Mouse (Mus musculus) bone marrow macrophage, adult 2 months (primary cell): ENCODE data around the gene Pcbp3. TPM values are rescaled to one million over a fixed set of nuclear protein-coding genes. Genes with fewer than 3 reads are reported as not detected.

ENCODE experiments used
- H3K27ac ChIP-seq: 2 replicates; pipeline ENCODE4 v1.5.1; 2012; ENCODE audit warnings: low read depth, low read length; ENCODE audit not compliant: insufficient read depth
- H3K4me1 ChIP-seq: 2 replicates; pipeline ENCODE4 v1.6.1; 2012; ENCODE audit warnings: low read length; ENCODE audit not compliant: control insufficient read depth, insufficient read depth
- H3K4me3 ChIP-seq: 2 replicates; pipeline ENCODE4 v1.5.1; 2012; ENCODE audit warnings: mild to moderate bottlenecking, low read length, moderate library complexity; ENCODE audit not compliant: insufficient read depth
- CTCF ChIP-seq: IDR thresholded peaks from 2 replicates; pipeline ENCODE4 v1.5.1; 2012; ENCODE audit warnings: low read depth, mild to moderate bottlenecking, low read length, moderate library complexity
- POLR2A ChIP-seq: IDR thresholded peaks from 2 replicates; pipeline ENCODE4 v1.6.1; 2012; ENCODE audit warnings: mild to moderate bottlenecking, low read depth, low read length, borderline replicate concordance
- polyA plus RNA-seq: library from polyadenylated mRNA; stranded (reverse); fragments of >200 nt; gene quantifications from 2 replicates; pipeline ENCODE4 v1.2.4, GENCODE M21; 2012; ENCODE audit not compliant: missing spikeins, insufficient read depth, insufficient read length

Gene Pcbp3
- polyA plus RNA-seq, 1 experiment = 6.1 TPM

DNA sequence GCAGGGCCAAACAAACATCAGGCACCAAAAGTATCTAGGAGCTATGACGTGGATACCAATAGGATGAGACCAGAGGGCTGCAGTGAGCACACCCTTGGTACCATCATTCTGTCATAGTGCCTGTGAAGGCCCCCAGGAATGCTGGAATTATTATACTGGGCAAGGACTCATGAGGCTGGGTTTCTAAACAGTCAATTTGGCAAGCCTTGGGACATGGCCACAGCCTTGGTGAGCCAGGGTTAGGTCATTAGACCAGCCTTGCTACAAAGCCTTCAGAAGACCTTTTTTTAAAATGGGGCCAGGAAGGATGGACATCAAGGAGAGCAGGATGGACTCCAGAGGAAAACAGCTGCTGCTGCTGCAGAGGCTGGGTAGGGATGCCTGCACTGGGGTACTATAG is 128.8 kb downstream of the Pcbp3 start:
- Histone ChIP-seq H3K27ac (no peak overlapping the region), H3K4me1 (no peaks in the 10 kb centered on the region), H3K4me3 (no peak overlapping the region)
- TF ChIP-seq POLR2A (no peak), CTCF (no peak)

DNA sequence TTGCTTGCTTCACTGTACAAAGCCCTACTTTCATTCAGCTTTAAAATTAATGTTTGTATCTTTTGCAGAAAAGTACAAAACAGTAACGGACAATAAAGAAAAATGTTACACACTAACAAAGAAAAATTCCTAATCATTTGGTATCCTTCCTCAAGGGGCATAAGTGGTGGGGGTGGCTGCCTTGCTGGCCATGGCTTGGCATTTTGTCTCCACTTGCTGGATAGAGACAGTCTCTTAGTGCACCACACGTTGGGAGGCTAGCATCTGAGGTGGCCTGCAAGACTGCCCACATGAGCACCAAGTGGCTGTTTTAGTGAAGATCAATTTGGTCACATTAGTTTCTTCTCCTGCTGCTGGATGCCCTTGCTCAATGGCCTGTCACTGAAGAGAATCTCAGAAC is 129.8 kb downstream of the Pcbp3 start:
- TF ChIP-seq POLR2A = no peak
- TF ChIP-seq CTCF = no peak
- H3K4me1 ChIP-seq = no peaks in the 10 kb centered on the region

GRCm38 (mm10) chr10:76831151-76831550 is 130.5 kb downstream of the Pcbp3 start:
- H3K27ac ChIP-seq = no peak overlapping the region
- H3K4me1 ChIP-seq = no peaks in the 10 kb centered on the region
- TF ChIP-seq POLR2A (no peak), CTCF (no peak)
- H3K4me3 ChIP-seq = no peak overlapping the region

More for the DNA sequence above, 129.8 kb downstream of the Pcbp3 start:
- Histone ChIP-seq H3K27ac (no peak overlapping the region), H3K4me3 (no peak overlapping the region)

GRCm38 (mm10) chr10:76828936-76829335 is 132.8 kb downstream of the Pcbp3 start:
- Histone ChIP-seq H3K27ac (no peak overlapping the region), H3K4me1 (no peaks in the 10 kb centered on the region), H3K4me3 (no peak overlapping the region)
- TF ChIP-seq CTCF (no peak), POLR2A (no peak)

- Histone ChIP-seq H3K27ac (no peak overlapping the region), H3K4me3 (no peak overlapping the region), H3K4me1 (no peaks in the 10 kb centered on the region)
- TF ChIP-seq CTCF = no peak
Measured at GRCm38 (mm10) chr10:76822698-76823097, 139.0 kb downstream of the Pcbp3 start.

GRCm38 (mm10) chr10:76819321-76819720 is 142.4 kb downstream of the Pcbp3 start:
- Histone ChIP-seq H3K4me3 (no peak overlapping the region), H3K27ac (no peak overlapping the region), H3K4me1 (no peaks in the 10 kb centered on the region)
- TF ChIP-seq CTCF (no peak), POLR2A (no peak)

DNA sequence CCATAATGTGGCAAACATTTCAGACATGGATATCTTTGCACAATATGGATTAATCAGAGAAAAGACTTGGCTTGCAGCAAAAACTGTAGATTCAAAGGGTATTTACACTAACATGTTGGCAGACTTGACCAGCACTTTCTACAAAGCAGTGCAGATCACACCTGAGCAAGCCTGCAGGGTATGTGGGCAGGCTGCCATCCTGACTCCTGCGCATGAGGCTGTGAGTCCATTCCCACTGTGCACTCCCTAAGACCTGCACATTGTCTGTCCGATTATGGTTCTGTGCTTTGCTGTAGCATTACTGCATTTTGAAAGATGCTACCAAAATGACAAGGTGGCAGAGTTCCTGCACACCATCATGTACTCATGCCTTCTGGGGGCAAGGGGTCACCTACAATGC is 143.3 kb downstream of the Pcbp3 start:
- no peak overlapping the region for H3K27ac ChIP-seq
- TF ChIP-seq POLR2A (no peak), CTCF (no peak)

GRCm38 (mm10) chr10:76816930-76817329 is 144.8 kb downstream of the Pcbp3 start:
- H3K4me1 ChIP-seq = no peaks in the 10 kb centered on the region
- no peak for TF ChIP-seq POLR2A
- no peak for TF ChIP-seq CTCF
- H3K27ac ChIP-seq = no peak overlapping the region
- H3K4me3 ChIP-seq = no peak overlapping the region

More for the DNA sequence above, 143.3 kb downstream of the Pcbp3 start:
- Histone ChIP-seq H3K4me1 (no peaks in the 10 kb centered on the region), H3K4me3 (no peak overlapping the region)

- Histone ChIP-seq H3K4me1 (no peaks in the 10 kb centered on the region), H3K4me3 (no peak overlapping the region), H3K27ac (no peak overlapping the region)
- TF ChIP-seq POLR2A = no peak
- no peak for TF ChIP-seq CTCF
Measured at GRCm38 (mm10) chr10:76816436-76816835, 145.3 kb downstream of the Pcbp3 start.

GRCm38 (mm10) chr10:76815481-76815880 is 146.2 kb downstream of the Pcbp3 start:
- Histone ChIP-seq H3K4me3 (no peak overlapping the region), H3K27ac (no peak overlapping the region), H3K4me1 (no peaks in the 10 kb centered on the region)
- no peak for TF ChIP-seq POLR2A

DNA sequence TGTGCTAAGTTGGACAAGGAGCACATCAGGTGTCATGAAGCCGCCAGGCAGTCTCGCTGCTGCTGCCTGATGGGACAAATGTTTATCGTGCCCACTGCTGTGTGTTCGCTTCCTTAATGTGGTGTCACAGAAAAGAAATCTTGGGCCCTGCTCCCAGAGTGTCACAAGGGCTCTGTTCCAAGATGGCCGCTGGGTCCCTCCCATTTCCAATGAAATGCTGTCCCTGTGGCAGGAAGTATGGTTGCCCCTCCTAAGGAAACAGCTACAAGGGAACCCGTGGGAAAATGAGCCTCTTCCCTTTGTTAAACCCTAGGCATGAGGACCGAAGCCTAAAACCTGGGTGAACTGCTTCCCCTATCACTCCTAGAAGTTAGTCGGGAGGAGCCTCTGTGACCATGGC is 146.9 kb downstream of the Pcbp3 start:
- H3K4me1 ChIP-seq = no peaks in the 10 kb centered on the region
- H3K27ac ChIP-seq = no peak overlapping the region
- no peak overlapping the region for H3K4me3 ChIP-seq
- TF ChIP-seq POLR2A (no peak), CTCF (no peak)
